Mouse (Mus musculus) inflammation-experienced regulatory T-cells (primary cell): Measurements from ENCODE around the gene Calhm4. TPM values are rescaled to one million over a fixed set of nuclear protein-coding genes. Genes with fewer than 3 reads are reported as not detected.

Experiments
- polyA plus RNA-seq, 2 experiments: library from polyadenylated mRNA; unstranded; fragments of 100-300 nt; shearing (Covaris generic); gene quantifications; one replicate each; pipeline ENCODE4 v1.2.1; 2017

Calhm4 gene
- polyA plus RNA-seq: under 1 TPM in 1 of 2 experiments, not detected in 1; 0.06 TPM

DNA sequence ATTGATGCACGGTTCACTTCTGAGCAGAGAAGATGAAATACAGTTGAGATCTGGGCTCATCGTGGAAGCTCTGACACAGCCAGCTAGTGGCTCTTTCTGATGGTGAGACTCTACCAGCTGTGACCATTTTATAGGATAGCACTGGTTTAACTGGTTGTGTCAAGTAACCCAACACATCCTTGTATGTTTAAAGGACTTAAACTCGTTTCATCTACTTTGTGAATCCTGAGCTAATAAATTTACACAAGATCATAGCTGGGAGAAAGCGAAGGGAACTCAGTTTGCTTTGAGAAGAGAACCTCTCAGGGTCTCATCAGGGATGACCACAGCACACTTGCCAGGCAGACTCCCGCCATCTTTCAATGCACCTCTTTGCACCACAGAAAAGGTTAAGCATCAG, at the start of gene Calhm4:
TSS of gene Calhm4 (minus strand) at position 101 of the 400 bp plus-strand sequence.

DNA sequence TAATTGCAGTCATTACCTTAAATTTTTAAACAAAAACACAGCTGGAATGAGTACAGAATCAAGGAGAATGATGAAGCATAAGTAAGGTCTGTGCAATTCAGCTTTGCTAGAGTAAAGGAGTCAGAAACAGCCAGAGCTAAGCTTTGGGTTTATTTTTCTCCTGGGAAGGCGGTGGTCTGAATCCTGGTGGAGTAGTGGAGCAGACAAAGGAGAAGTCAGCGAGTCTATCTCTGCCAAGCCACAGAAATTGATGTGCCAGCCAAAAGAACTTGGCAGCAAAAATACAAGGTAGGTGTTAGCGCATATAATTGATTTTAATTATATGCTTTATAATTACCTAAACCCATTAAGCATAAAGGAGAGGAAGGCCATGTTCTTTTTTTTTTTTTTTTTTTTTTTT, 6.7 kb downstream of the Calhm4 start, which contains the start of gene Trappc3l:
TSS of gene Trappc3l (plus strand) at position 197 of the 400 bp plus-strand sequence.

DNA sequence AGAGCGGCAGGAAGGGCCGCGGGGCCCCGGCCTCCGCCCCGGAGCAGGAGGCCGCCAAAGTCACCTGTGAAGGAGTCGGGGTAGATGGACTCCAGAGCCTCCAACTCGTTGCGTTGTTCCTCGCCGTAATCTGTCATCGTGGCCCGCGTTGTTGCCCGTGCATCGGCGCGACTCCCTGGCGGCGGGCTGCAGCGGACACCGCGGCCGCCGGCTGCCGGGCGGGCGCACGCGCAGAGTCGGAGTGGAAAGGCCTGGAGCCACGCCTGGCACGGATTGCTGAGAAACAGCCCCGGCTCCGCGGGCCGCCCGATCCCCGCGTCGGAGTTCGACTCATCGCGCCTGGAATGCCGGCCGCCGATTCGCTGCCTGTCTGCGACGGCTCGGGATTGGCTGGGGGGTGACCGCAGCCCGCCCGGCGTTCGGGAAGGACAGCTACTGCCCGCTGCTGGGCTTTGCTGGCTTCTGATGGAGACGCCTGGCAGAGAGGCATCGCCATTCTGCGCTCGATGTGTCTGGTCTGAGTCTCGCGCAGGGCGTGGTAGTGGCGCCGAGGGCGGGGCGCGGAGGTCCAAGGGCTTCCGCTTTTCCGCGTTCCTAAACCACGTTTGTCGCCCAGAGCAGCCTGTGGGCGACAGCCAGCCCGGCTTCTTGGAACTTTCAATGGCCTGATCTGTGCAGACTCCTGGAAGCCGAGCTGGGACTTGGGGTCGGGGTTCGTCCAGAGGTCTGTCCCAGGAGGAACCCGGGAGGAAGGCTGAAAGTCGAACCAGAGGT, 24.6 kb downstream of the Calhm4 start, which contains the start of gene Rwdd1:
TSS of gene Rwdd1 (minus strand) at position 323 of the 774 bp plus-strand sequence.

Other genes starting within 250 kb of the Calhm4 start
- not detected for gene Sult3a1, start 186.6 kb downstream of the Calhm4 start, polyA plus RNA-seq
- under 1 TPM; 0.36 to 0.37 TPM for gene Rsph4a, start 139.2 kb downstream of the Calhm4 start, polyA plus RNA-seq
- 10 to 100 TPM; 54.7 to 61.8 TPM for gene Zup1, start 93.0 kb downstream of the Calhm4 start, polyA plus RNA-seq
- 100 to 1,000 TPM; 120 to 137 TPM for gene Rwdd1, start 24.7 kb downstream of the Calhm4 start, polyA plus RNA-seq
- gene Trappc3l, start 6.7 kb downstream of the Calhm4 start, polyA plus RNA-seq: not detected
- under 1 TPM in 1 of 2 experiments, not detected in 1; 0.06 TPM for gene Calhm5, start 52.2 kb upstream of the Calhm4 start, polyA plus RNA-seq
- gene Calhm6, start 83.7 kb upstream of the Calhm4 start, polyA plus RNA-seq: 10 to 100 TPM; 29.4 to 36.1 TPM
- 10 to 100 TPM in 1 of 2 experiments, 1 to 10 TPM in 1; 3.5 to 13.8 TPM for gene Dse, start 163.4 kb upstream of the Calhm4 start, polyA plus RNA-seq
- gene Tspyl1, start 237.9 kb upstream of the Calhm4 start, polyA plus RNA-seq: 10 to 100 TPM; 59.1 to 70.7 TPM